Mouse (Mus musculus): ENCODE results near the gene Gemin5.
"Not testable (repeated sequence)": the region's sequence is repeated elsewhere in the genome, so short reads cannot be mapped to it uniquely, and the experiment has no call there.

Gemin5 gene

DNA sequence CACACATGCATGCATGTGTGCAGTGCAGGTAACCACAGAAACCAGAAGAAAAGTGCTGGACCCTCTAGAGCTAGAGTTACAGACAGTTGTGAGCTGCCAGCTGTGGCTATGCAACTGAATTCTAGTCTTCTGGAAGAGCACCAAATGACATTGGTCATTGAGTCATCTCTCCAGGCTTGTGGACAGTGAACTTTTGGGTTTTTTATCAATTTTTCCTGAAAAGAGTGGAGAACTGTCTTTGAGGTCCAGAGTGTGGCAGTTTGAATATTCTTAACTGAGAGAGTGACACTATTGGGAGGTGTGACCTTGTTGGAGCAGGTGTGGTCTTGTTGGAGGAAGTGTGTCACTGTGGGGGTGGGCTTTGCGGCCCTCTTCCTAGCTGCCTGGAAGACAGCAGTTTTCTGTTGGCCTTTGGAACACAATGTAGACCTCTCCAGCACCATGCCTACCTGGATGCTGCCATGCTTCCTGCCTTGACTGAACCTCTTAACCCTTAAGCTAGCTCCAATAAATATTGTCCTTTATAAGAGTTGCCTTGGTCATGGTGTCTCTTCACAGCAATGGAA lies 42.1 kb upstream of the Gemin5 start:
- H3K36me3 ChIP-seq (ENCODE audit: insufficient read depth, low read length), result no peaks in the 10 kb centered on the region
- TF ChIP-seq NANOG (IDR thresholded peaks at IDR 0.05; ENCODE audit: borderline replicate concordance, low read length) (no peak), CTCF (conservative IDR thresholded peaks at IDR 0.05; ENCODE audit: low read length) (no peak), POU5F1 (IDR thresholded peaks at IDR 0.05; ENCODE audit: borderline replicate concordance, low read length) (no peak)
- peaks cover 68% of the 10 kb centered on the region for H3K27me3 ChIP-seq (ENCODE audit: insufficient read depth, low read length)
- H3K4me1 ChIP-seq (replicated peaks; ENCODE audit: low read depth, low read length), result peaks cover 38% of the 10 kb centered on the region
- no peaks in the 10 kb centered on the region for H3K9me3 ChIP-seq (ENCODE audit: low read length)
- H3K4me3 ChIP-seq (replicated peaks; ENCODE audit: low read length), result 0 out of 2 replicates have a peak overlapping the region, but pooled peaks have one; percentile 32

DNA sequence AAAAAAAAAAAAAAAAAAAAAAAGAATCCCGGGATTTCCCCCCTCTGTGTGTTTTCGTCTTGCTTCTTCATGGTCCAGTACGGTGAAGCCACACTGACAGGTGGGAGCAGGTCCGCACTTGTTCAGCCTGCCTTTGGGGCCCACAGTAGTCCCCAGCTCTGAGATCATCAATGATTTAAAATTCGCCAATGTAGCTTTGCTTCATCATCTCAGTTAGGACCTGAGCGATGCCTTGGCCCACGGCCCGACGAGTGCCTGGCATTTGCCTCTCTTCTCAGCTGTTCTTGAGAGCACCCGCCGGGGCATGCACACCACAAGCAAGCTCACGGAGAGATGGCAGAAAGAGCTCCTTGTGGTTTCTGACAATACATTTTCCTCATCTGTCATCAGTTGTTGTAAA lies 32.7 kb upstream of the Gemin5 start:
- no peaks in the 10 kb centered on the region for H3K36me3 ChIP-seq (ENCODE audit: insufficient read depth, low read length)
- H3K4me3 ChIP-seq (replicated peaks; ENCODE audit: low read length), result no peak overlapping the region
- H3K9me3 ChIP-seq (ENCODE audit: low read length), result no peaks in the 10 kb centered on the region
- peaks cover 24% of the 10 kb centered on the region for H3K4me1 ChIP-seq (replicated peaks; ENCODE audit: low read depth, low read length)
- H3K27me3 ChIP-seq (ENCODE audit: insufficient read depth, low read length), result peaks cover 58% of the 10 kb centered on the region
- no peak for TF ChIP-seq POU5F1 (IDR thresholded peaks at IDR 0.05; ENCODE audit: borderline replicate concordance, low read length)
- TF ChIP-seq CTCF (conservative IDR thresholded peaks at IDR 0.05; ENCODE audit: low read length), result no peak
- no peak for TF ChIP-seq NANOG (IDR thresholded peaks at IDR 0.05; ENCODE audit: borderline replicate concordance, low read length)

DNA sequence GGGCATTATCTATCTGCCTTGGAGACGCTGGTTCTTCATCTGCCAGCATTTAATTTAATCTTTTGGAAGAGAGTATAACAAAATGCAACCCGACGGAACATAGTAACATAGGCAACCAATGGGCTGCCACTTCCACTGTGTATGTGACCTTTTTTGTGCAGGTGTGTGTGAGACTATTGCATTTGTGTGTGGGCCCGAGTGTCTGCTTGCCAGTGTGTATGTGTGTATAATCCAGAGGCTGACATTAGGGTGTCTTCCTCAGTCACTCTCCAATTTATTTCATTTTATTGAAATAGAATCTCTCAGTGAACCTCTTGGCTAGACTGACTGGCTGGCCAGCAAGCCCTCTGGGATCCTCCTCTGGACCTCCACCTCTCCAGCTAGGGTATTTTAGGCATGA lies 31.9 kb upstream of the Gemin5 start:
- Histone ChIP-seq H3K36me3 (ENCODE audit: insufficient read depth, low read length) (no peaks in the 10 kb centered on the region), H3K4me3 (replicated peaks; ENCODE audit: low read length) (no peak overlapping the region), H3K4me1 (replicated peaks; ENCODE audit: low read depth, low read length) (peaks cover 24% of the 10 kb centered on the region), H3K27me3 (ENCODE audit: insufficient read depth, low read length) (peaks cover 53% of the 10 kb centered on the region), H3K9me3 (ENCODE audit: low read length) (no peaks in the 10 kb centered on the region)
- TF ChIP-seq NANOG (IDR thresholded peaks at IDR 0.05; ENCODE audit: borderline replicate concordance, low read length) (no peak), POU5F1 (IDR thresholded peaks at IDR 0.05; ENCODE audit: borderline replicate concordance, low read length) (no peak), CTCF (conservative IDR thresholded peaks at IDR 0.05; ENCODE audit: low read length) (no peak)

DNA sequence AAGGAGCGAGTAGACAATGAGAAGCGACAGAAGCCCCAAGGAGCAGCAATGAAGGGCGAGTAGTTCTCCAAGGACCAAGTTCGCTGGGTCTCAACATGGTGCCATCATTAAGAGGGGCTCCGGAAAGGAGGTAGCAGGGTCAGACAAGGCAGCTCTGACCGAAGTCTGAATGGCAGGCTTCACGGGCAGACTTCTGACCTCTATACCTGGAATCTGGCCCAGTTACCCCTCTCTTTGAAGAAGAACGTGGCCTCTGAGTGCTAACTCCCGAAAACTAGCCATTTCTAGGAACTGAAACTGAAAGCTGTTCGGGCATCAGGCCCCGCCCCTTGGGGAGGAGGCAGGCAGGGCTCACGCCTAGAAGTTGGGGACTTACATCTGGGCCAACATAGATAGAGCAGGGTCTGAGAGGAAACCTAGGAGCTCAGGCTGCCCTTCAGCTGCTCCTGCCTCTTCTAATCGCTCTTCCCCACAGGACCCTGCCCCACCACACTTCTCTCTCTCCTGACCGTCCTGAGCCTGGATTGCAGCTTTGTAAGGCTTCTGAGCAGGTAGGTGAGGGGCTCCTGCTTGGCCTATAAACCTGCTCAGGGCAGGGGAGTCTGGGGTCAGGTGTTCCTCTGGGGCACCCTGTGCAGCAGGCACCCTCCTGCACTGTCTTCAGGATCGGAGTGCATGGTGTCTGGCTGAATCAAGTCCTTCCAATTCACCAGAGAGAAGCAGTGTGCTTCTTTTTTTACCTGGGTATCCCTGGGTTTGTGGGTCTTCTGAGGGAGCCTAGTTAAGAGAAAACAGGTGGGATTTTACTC lies 31.1 kb upstream of the Gemin5 start, which contains the start of the genes Igtp and Irgm2:
Gene Igtp (plus strand): TSS at position 328 of the 809 bp plus-strand sequence.
Gene Irgm2 (plus strand): TSS at position 390 of the 809 bp plus-strand sequence.
- Histone ChIP-seq H3K27me3 (ENCODE audit: insufficient read depth, low read length) (peaks cover 49% of the 10 kb centered on the region), H3K4me1 (replicated peaks; ENCODE audit: low read depth, low read length) (peaks cover 30% of the 10 kb centered on the region), H3K4me3 (replicated peaks; ENCODE audit: low read length) (peak within 1 kb of the TSS; percentile 70)
- not testable (repeated sequence) for H3K36me3 ChIP-seq (ENCODE audit: insufficient read depth, low read length); H3K9me3 ChIP-seq (ENCODE audit: low read length)

DNA sequence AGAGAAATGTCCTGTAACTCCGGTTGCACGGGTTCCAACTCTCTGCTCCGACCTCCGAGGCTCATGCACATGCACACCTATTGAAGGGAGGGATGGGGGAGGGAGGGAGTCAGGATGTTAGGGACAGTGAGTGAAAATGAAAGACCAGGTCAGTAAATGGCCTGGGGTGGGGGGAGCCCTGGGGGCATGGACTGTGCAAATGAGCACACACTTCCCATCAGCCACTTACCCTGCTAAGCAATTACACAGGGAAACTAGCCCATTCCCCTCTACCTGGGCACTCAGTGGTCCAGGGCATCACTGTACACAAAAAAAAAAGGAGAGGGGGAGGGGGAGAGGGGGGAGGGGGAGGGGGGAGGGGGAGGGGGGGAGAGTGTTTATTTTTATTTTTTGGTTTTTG lies 30.3 kb upstream of the Gemin5 start:
- Histone ChIP-seq H3K36me3 (ENCODE audit: insufficient read depth, low read length) (no peaks in the 10 kb centered on the region), H3K4me3 (replicated peaks; ENCODE audit: low read length) (no peak overlapping the region; the same call in 1 of the 2 replicates), H3K9me3 (ENCODE audit: low read length) (no peaks in the 10 kb centered on the region), H3K4me1 (replicated peaks; ENCODE audit: low read depth, low read length) (peaks cover 36% of the 10 kb centered on the region), H3K27me3 (ENCODE audit: insufficient read depth, low read length) (peaks cover 46% of the 10 kb centered on the region)
- TF ChIP-seq CTCF (conservative IDR thresholded peaks at IDR 0.05; ENCODE audit: low read length), result no peak
- TF ChIP-seq NANOG (IDR thresholded peaks at IDR 0.05; ENCODE audit: borderline replicate concordance, low read length), result no peak
- TF ChIP-seq POU5F1 (IDR thresholded peaks at IDR 0.05; ENCODE audit: borderline replicate concordance, low read length), result no peak

DNA sequence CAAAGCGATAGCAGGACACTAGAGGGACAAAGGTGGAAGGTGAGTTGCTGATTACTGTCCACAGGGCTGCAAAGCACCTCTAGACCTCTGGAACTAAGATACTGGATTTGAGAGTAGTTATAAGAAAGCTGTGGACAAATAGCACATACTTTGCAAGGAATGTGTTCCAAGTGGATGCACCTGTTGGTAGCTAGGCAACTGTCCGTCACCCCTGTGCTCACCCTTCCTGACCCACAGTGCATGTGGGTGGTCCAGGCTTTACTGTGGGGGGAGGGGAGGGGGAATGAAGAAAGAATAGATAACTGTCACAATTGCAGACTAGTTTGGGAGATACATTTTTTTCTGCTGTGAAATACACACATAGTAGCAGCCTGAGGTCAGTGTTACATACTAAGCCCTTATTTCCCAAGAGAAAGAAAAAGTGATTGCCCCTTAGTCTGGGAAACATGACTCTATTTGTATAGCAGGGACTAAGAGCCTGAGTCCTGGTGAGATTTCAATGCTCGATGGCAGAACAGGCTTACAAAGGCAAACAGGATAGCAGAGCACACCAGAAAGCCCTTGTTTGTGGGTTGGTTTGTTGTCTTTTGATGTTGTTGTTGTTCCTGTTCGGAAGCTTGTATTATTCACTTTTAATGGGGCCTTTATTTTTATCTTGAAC lies 25.7 kb upstream of the Gemin5 start:
- H3K9me3 ChIP-seq (ENCODE audit: low read length), result no peaks in the 10 kb centered on the region
- TF ChIP-seq CTCF (conservative IDR thresholded peaks at IDR 0.05; ENCODE audit: low read length) (no peak), NANOG (IDR thresholded peaks at IDR 0.05; ENCODE audit: borderline replicate concordance, low read length) (no peak), POU5F1 (IDR thresholded peaks at IDR 0.05; ENCODE audit: borderline replicate concordance, low read length) (no peak)

DNA sequence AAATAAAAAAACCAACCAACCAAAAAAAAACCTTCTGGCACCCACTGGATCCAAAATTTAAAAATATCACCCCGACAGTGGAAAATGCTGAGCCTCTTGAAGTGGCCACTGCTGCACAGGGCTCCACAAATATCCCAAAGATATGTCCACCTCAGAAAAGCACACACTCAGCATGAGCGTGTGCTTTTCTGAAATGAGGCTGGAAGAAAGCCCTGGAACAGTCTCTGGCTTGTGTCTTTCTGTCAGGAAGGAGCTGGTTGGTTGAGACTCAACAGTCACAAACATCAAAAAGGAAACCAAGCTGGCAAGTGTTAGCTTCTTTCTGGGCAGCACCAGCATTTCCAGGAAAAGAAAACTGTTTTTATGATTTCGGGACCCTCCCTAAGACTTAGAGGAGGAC lies 25.0 kb upstream of the Gemin5 start:
- Histone ChIP-seq H3K4me1 (replicated peaks; ENCODE audit: low read depth, low read length) (peaks cover 19% of the 10 kb centered on the region), H3K9me3 (ENCODE audit: low read length) (no peaks in the 10 kb centered on the region), H3K27me3 (ENCODE audit: insufficient read depth, low read length) (peaks cover 28% of the 10 kb centered on the region), H3K4me3 (replicated peaks; ENCODE audit: low read length) (no peak overlapping the region), H3K36me3 (ENCODE audit: insufficient read depth, low read length) (no peaks in the 10 kb centered on the region)
- TF ChIP-seq NANOG (IDR thresholded peaks at IDR 0.05; ENCODE audit: borderline replicate concordance, low read length) (no peak), POU5F1 (IDR thresholded peaks at IDR 0.05; ENCODE audit: borderline replicate concordance, low read length) (no peak), CTCF (conservative IDR thresholded peaks at IDR 0.05; ENCODE audit: low read length) (no peak)

More for the DNA sequence above, 25.7 kb upstream of the Gemin5 start:
- Histone ChIP-seq H3K36me3 (ENCODE audit: insufficient read depth, low read length) (no peaks in the 10 kb centered on the region), H3K4me1 (replicated peaks; ENCODE audit: low read depth, low read length) (peaks cover 24% of the 10 kb centered on the region), H3K27me3 (ENCODE audit: insufficient read depth, low read length) (peaks cover 29% of the 10 kb centered on the region), H3K4me3 (replicated peaks; ENCODE audit: low read length) (no peak overlapping the region)

DNA sequence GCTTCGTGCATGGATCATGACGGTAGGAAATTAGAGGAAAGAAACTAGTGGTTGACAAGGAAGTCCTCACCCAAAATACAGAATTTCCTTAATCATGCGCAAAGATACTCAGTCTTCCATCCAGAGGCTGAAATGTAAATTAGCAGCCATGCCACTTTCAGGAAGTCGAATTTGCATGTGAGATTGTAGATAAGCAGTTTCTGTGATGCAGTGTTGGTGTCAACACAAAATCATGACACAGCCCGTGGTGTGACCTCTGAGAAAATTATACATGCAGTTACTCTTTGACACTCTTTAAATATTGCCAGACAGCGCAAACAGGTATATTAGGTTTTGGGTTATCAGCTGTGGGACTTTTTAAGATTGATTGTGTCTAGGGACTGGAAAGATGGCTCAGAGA lies 21.3 kb upstream of the Gemin5 start:
- Histone ChIP-seq H3K36me3 (ENCODE audit: insufficient read depth, low read length) (no peaks in the 10 kb centered on the region), H3K27me3 (ENCODE audit: insufficient read depth, low read length) (peaks cover 4% of the 10 kb centered on the region; the same call in 1 of the 2 replicates), H3K4me1 (replicated peaks; ENCODE audit: low read depth, low read length) (peaks cover 15% of the 10 kb centered on the region), H3K4me3 (replicated peaks; ENCODE audit: low read length) (no peak overlapping the region), H3K9me3 (ENCODE audit: low read length) (no peaks in the 10 kb centered on the region)
- no peak for TF ChIP-seq NANOG (IDR thresholded peaks at IDR 0.05; ENCODE audit: borderline replicate concordance, low read length)
- TF ChIP-seq POU5F1 (IDR thresholded peaks at IDR 0.05; ENCODE audit: borderline replicate concordance, low read length), result no peak
- no peak for TF ChIP-seq CTCF (conservative IDR thresholded peaks at IDR 0.05; ENCODE audit: low read length)

Measured in E14TG2a.4 (cell line).